Mouse (Mus musculus) left cerebral cortex, adult 9 months (tissue): ENCODE measurements at regions not wholly inside any gene's neighbourhood (a gene's known extent, or its start where the extent isn't known, plus 50 kb on each side); places are given as distances from the start of the nearest gene placed in this dataset.

ENCODE experiments used
- DNase-seq, 2 experiments: peaks; one replicate each; pipeline ENCODE4 v3.0.0; 2022; ENCODE audit warnings: low spot score in 2 of 2

- DNase-seq: peak in 1 of 2 experiments; percentile 51
Observed at GRCm38 (mm10) chr11:64369516-64369915, 65.6 kb upstream of the Hs3st3a1 start.

- no peak for DNase-seq
Observed at GRCm38 (mm10) chr11:64335456-64335855, 99.7 kb upstream of the Hs3st3a1 start.

GRCm38 (mm10) chr11:64332406-64332805 is 102.7 kb upstream of the Hs3st3a1 start:
- no peak for DNase-seq

- peak; percentile 25 to 58 for DNase-seq
Observed at GRCm38 (mm10) chr11:64331811-64332210, 103.3 kb upstream of the Hs3st3a1 start.

DNA sequence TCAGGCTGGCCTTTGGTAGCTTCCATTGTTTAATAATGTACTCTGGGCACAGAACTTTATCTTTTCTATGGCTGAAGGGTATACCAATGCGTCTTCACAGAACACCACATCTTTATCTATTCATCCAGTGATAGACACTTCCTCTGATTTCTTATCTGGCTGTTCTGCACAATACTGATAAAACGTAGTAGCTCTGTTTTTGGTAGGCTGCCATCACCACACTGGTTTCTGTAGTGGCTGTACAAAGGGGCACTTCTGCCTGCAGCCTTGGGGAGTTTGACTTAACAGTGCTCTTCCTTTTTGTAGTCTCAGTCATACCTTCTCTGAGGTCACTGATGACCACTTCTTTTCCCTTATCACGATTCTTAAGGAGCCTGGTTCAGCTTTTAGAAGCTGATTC is 106.0 kb upstream of the Hs3st3a1 start:
- no peak for DNase-seq

- no peak for DNase-seq
Observed at GRCm38 (mm10) chr11:64327771-64328170, 107.4 kb upstream of the Hs3st3a1 start.

GRCm38 (mm10) chr11:64326646-64327045 is 108.5 kb upstream of the Hs3st3a1 start:
- DNase-seq: no peak

GRCm38 (mm10) chr11:64321900-64322425 is 113.2 kb upstream of the Hs3st3a1 start:
- no peak for DNase-seq

- DNase-seq: no peak
Observed at GRCm38 (mm10) chr11:64317458-64317857, 117.7 kb upstream of the Hs3st3a1 start.

GRCm38 (mm10) chr11:64314997-64315396 is 120.1 kb upstream of the Hs3st3a1 start:
- DNase-seq: no peak

DNA sequence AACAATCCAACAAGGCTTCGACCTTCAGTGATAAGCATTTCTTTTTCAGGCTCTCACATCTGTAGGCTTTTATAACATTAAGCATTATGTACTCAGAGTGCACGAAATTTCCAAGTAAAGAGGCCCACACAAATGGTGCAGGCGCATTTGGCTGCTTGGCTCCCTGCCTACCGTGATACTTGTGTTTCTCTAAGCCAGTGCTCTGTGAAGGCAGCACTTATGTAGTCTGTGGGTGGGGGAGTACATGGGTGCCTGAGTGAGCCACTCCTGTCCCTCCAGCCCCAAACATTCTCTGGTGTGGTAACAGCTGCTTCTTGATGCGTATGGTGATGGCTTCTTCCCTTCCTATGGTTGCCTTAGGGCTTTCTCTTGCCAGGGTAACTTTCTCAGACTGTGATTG is 121.9 kb upstream of the Hs3st3a1 start:
- no peak for DNase-seq

DNA sequence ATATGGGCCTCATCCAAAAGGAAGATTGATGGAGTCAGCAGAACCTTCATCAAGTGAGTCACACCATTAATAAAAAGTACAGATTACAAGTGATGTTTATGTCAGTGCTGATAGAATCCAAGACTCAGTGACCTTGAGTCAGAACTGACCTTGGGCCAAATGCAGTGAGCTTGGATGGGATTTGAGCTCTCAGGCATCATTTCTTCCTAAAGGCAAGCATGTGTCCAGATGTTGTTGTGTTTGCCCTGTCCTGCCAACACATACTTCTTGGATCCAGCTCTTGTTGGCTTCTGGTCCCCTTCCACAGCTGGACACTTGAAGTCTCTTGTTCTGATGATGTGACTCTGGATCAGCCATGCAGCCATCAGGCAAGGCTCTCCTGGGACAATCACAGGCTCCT is 125.3 kb upstream of the Hs3st3a1 start:
- DNase-seq: no peak

DNA sequence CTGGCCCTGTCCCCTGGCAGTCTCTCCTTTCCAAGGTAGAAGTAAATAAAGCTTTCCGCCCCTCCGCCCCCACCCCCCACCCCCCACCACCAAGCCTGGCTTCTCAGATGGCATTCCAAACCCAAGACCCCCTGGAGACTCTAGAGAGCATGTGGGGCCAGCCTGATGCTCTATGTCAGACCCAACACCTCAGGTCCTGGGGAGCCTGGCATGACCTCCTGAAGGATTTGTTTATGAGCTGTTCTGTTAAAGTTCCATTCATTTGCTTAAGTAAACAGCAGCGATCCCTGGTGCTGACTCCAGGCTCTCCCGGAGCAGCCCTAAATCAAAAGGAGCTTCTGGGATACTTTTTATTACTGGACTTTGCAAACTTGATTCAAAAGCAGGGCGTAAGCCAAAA is 137.3 kb upstream of the Hs3st3a1 start:
- DNase-seq: no peak

DNA sequence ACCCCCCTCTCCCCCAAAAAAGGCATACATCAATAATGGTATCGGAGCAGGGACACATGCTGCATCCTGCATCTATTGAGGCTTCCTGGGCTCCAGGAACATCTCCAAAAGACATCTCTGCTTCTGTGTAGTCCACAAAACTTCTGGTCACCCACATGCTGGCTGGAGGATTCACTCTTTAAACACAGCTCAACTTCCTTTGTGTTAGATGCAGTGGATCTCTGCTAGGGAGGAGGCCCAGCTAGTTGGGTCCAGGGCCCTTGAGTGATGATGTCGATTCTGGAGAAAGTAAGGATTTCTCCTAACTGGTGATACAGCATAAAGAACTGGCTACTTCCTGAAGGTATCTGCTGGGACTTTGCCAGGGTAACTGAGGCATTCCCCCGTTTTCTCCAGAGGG is 146.9 kb upstream of the Hs3st3a1 start:
- DNase-seq: no peak

DNA sequence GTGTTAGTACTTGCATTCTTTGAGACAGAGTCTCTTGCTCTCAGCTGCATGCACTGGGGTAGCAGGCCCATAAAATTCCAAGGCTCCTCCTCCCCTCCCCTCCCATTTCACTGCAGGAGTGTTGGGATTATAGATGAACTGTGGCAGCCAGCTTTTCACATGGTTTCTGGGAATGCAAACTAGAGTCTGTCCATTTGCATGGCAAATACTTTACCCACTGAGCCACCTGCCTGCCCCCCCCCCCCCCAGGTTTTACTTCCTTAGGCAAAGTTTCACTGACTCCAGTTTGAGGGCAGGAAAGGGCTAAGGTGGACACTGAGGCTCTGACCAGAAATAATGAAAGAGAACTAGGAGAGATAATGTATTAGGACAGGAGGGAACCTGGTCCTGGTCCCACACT is 147.6 kb upstream of the Hs3st3a1 start:
- no peak for DNase-seq

- DNase-seq: no peak
Observed at GRCm38 (mm10) chr11:64281781-64282180, 153.4 kb upstream of the Hs3st3a1 start.

DNA sequence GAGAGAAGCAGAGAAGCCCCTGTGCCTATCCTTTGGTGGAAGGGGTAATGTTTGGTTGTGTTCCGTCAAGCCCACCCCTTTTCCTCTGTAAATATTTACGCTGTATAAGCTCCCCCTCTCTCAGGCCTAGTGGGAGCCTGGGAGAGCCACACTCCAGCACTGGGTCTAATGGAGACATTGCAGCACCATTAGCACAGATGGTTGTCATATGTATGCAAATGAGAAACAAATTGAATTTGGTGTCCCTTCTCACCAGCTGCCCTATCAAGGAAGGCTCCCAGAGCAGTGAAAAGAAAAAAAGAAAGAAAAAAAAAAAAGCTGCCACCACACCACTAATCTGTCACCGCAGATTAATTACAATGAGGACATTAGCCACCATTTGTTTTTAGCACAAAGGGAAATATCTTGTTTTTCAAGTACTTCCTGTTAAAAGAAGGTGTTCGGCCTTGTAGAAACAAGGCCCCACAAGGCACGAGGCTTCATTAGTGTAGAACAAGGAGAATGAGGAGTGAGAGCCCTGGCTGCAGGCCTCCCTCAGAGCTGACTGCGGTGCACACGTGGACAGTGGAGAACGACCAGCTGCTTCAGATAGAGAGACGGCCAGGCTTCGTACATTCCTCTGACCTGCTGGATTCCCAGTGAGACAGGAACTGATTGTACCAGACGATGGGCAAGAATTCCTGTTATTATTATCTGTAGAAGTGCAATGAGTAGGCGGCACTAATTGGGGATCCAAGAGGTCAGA is 156.7 kb upstream of the Hs3st3a1 start:
- DNase-seq: no peak

- DNase-seq: no peak
Observed at GRCm38 (mm10) chr11:64273726-64274125, 161.4 kb upstream of the Hs3st3a1 start.

DNA sequence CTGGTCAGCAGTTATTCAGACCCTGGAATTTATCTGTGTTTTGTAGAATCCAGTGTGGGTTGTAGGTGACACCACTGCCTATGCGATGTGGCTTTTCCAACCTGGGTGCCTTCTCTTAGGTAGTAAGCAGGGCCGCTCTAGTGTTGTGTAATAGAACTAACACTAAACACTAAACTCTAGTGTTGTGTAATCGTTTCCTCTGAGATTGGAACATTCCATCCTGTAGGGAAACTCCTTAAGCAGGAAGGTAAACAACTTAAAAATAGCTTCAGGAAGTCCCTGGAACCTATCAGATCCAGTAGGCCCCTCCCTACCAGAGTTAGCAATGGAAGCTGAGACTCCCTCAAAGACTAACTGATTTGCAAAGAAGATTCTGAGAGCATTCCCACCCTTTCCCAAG is 161.9 kb upstream of the Hs3st3a1 start:
- DNase-seq: no peak

DNA sequence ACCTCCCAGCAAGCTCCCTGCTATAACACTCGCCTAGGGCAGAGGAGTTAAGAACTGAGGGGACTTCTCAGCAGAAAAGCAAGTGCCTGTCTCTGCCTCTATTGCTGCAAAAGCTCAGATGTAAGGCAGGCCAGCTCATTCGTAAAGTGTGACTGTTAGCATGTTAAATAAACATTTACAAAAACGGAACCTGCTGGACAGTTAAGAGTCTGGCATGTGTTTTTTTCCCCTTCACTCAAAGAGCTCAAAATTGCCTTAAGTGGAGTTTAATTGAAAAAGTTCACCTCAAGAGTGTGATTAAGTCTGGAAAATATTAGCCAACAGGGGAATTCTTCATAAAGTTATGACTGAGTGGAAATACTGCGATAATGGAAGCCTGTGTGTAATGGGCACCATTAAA is 167.0 kb upstream of the Hs3st3a1 start:
- DNase-seq: no peak

DNA sequence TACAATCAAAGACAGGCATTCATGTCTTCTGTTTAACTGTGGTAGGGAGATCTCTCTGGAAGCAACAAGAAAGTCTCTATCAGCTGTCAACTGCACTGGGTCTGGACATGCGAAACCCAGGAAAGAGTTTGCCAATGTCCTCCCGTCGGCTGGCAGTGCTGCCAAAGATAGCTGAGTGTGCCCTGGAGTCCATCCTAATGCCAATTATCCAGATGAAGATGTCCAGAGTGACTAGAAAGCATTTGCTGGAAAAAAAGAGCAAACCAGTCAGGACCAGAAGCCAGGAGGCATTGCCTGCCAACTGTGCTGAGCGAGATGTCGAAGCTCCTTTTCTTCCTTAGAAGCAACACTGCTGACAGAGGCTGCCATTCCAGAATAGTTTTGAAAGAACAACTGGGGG is 167.6 kb upstream of the Hs3st3a1 start:
- no peak for DNase-seq

DNA sequence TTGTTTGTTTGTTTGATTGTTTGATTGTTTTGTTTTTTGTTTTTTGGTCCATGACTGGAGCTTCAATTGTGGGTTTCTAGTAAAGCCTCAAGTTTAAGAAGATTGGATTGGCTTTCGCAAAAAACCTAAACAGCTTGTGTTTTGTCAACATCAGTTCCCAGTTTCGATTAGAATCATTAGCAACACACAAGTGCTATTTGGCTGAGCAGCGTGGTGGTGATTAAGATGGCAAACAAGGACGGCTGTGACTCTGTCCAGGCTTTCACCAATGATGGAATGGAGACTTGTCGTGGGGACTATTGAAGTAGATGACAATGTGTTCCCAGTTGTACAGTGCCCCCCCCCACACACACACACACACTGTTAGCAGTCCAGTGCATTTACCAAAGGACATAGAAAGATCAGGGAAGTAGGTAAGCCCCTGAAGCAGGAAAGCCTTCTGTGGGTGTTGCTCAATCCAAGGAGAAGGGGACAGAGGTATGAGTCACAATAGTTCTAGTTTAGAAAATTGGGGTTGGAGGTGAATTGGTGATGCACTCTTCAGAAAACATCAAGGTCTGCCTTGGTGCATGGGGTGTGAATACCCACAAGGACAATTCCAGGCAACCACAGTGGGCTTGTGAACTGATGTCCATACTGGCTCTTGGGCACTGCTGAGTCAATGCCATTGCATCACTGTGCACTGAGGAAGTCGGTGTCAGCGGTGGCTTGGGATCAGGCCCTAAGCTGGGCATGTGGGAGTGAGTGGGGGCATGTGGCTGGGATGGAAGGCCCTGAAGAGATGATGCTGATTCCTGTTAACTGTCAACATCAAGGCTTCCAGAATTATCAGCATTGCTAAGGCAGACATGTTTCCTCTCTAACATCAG is 174.5 kb upstream of the Cox10 start:
- no peak for DNase-seq

GRCm38 (mm10) chr11:64236873-64237272 is 157.6 kb upstream of the Cox10 start:
- no peak for DNase-seq
